Mouse (Mus musculus): Measurements from ENCODE around the gene Tgif1.

Tgif1 gene

GRCm38 (mm10) chr17:70806600-70806999, 46.7 kb downstream of the Tgif1 start:
- DNase-seq (ENCODE audit: low read depth, low spot score) = no peak

DNA sequence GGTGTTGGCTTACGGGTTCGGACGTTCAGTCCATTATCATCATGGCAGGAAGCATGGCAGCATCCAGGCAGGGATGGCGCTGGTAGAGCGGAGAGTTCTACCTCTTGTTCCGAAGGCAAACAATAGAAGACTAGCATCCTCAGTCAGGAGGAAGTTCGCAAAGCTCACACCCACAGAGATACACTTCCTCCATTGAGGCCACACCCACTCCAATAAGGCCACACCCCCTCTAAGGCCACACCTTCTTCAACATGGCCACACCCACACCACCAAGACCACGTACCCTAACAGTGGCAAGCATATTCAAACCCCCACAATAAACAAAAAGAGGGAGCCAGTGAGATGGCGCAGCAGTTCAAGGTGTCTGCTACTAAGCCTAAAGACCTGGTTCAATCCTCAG, 47.5 kb downstream of the Tgif1 start:
- no peak for DNase-seq (ENCODE audit: low read depth, low spot score)

- no peak for DNase-seq (ENCODE audit: low read depth, low spot score)
These were observed 51.3 kb downstream of the Tgif1 start for GRCm38 (mm10) chr17:70802022-70802421.

DNA sequence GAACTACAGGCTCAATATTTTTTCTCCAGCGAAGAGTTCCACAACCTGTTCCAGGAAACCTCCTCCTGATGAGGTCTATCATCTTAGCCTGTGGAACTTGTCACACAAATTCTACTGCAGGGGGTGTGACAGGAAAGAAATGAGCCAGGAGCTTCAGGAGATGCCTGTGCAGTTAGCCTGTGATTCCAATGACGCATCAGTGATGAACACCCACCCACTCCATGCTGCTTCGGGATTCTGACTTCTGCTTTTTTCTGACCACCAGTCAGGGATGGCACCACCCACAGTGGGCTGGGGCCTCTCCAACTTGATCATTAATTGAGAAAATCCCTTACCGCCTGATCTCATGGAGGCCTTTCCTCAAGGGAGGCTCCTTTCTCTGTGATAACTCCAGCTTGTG, 54.1 kb downstream of the Tgif1 start:
- no peak for DNase-seq (ENCODE audit: low read depth, low spot score)

DNA sequence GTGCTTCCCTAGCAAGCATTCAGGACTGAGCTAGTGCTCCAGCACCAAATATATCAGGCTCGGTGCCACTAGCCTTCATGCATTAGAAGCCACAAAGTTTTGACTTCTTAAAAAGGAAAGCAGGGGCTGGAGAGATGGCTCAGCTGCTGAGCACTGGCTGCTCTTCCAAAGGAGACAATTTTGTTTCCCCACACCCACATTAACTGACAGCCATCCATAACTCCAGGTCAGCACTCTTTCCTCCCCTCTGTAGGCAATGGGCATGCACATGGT, 55.6 kb downstream of the Tgif1 start:
- no peak for DNase-seq (ENCODE audit: low read depth, low spot score)

- no peak for DNase-seq (ENCODE audit: low read depth, low spot score)
These were observed 56.2 kb downstream of the Tgif1 start for GRCm38 (mm10) chr17:70796940-70797772.

- no peak for DNase-seq (ENCODE audit: low read depth, low spot score)
These were observed 58.1 kb downstream of the Tgif1 start for GRCm38 (mm10) chr17:70795196-70795595.

- no peak for DNase-seq (ENCODE audit: low read depth, low spot score)
These were observed 58.6 kb downstream of the Tgif1 start for GRCm38 (mm10) chr17:70794722-70795121.

GRCm38 (mm10) chr17:70794291-70794690, 59.1 kb downstream of the Tgif1 start:
- DNase-seq (ENCODE audit: low read depth, low spot score) = peak; percentile 49

All from forelimb bud, embryonic 11.5 days (tissue).